Mouse (Mus musculus): ENCODE measurements around the gene Plbd2. TPM values are rescaled to one million over a fixed set of nuclear protein-coding genes. Genes with fewer than 3 reads are reported as not detected.

The Plbd2 gene
- polyA plus RNA-seq, 1 experiment from 2014 or later, result 63.6 TPM

DNA sequence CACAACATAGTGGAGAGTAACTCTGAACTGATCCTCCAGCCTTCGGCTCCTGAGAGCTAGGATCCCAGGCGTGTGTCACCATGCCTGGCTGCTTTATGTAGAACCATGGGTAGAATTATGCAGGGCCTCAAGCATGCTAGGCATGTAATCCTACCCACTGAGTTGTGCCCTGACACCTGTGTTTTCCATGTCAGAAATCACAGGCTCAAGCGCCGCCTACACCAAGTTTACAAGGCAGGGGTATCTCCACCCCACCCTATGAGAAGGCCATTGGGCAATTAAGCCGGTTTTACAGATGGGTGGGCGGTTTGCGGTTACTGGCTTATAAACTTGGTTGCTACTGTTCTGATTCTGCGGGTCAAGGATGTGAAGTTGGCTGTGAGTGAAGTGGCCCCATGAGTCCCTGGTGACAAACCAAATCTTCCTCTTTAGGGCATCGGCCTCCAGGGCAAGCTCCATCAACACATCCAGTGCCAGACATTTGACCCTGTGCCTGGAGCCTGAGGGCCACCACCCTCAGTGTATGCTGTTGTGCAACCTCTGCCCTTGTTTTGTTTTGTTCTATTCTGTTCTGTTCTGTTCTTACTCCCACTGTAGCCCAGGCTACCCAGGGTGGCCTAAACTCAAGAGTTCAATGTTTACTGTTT, 10.7 kb upstream of the Plbd2 start:
- H3K4me1 ChIP-seq (replicated peaks; ENCODE audit: control insufficient read depth, insufficient read depth, low read length), result 0 out of 2 replicates have a peak, but pooled peaks cover 11% of the 10 kb centered on the region
- 76% methylated on average over 9 of the region's 9 CpGs for WGBS
- no peaks in the 10 kb centered on the region for H3K27me3 ChIP-seq (replicated peaks; ENCODE audit: control insufficient read depth, insufficient read depth, low read length)
- no peaks in the 10 kb centered on the region for H3K36me3 ChIP-seq (ENCODE audit: control insufficient read depth, insufficient read depth)
- no peak overlapping the region for H3K9ac ChIP-seq (ENCODE audit: low read depth, low read length)
- no peak overlapping the region for H3K4me2 ChIP-seq (replicated peaks; ENCODE audit: low read depth)
- no peak for ATAC-seq
- H3K27ac ChIP-seq (ENCODE audit: low read depth, low read length), result no peak overlapping the region
- no peak for TF ChIP-seq CTCF (IDR thresholded peaks at IDR 0.05; ENCODE audit: low read depth)
- H3K9me3 ChIP-seq (ENCODE audit: control insufficient read depth), result no peaks in the 10 kb centered on the region
- no peak overlapping the region for H3K4me3 ChIP-seq (ENCODE audit: low read depth, low read length)

- no peak overlapping the region for H3K4me3 ChIP-seq (ENCODE audit: low read depth, low read length)
- 0 out of 2 replicates have a peak, but pooled peaks cover 11% of the 10 kb centered on the region for H3K4me1 ChIP-seq (replicated peaks; ENCODE audit: control insufficient read depth, insufficient read depth, low read length)
- no peaks in the 10 kb centered on the region for H3K9me3 ChIP-seq (ENCODE audit: control insufficient read depth)
- WGBS, result 63% methylated on average over 15 of the region's 15 CpGs
- no peak for ATAC-seq
- H3K9ac ChIP-seq (ENCODE audit: low read depth, low read length), result no peak overlapping the region
- H3K4me2 ChIP-seq (replicated peaks; ENCODE audit: low read depth), result no peak overlapping the region
- no peaks in the 10 kb centered on the region for H3K36me3 ChIP-seq (ENCODE audit: control insufficient read depth, insufficient read depth)
- no peak overlapping the region for H3K27ac ChIP-seq (ENCODE audit: low read depth, low read length)
- no peak for TF ChIP-seq CTCF (IDR thresholded peaks at IDR 0.05; ENCODE audit: low read depth)
- H3K27me3 ChIP-seq (replicated peaks; ENCODE audit: control insufficient read depth, insufficient read depth, low read length), result no peaks in the 10 kb centered on the region
These were observed 9.6 kb upstream of the Plbd2 start for GRCm38 (mm10) chr5:120512911-120513555.

- TF ChIP-seq CTCF (IDR thresholded peaks at IDR 0.05; ENCODE audit: low read depth), result no peak
- Histone ChIP-seq H3K27me3 (replicated peaks; ENCODE audit: control insufficient read depth, insufficient read depth, low read length) (no peaks in the 10 kb centered on the region), H3K9me3 (ENCODE audit: control insufficient read depth) (no peaks in the 10 kb centered on the region), H3K27ac (ENCODE audit: low read depth, low read length) (no peak overlapping the region; the same call in 1 of the 2 replicates), H3K4me3 (ENCODE audit: low read depth, low read length) (peak overlapping the region; percentile 55), H3K4me2 (replicated peaks; ENCODE audit: low read depth) (peak overlapping the region; percentile 71), H3K4me1 (replicated peaks; ENCODE audit: control insufficient read depth, insufficient read depth, low read length) (0 out of 2 replicates have a peak, but pooled peaks cover 11% of the 10 kb centered on the region), H3K36me3 (ENCODE audit: control insufficient read depth, insufficient read depth) (no peaks in the 10 kb centered on the region), H3K9ac (ENCODE audit: low read depth, low read length) (peak overlapping the region; percentile 45; the same call in 1 of the 2 replicates)
- WGBS, result 16% methylated on average over 14 of the region's 14 CpGs
- ATAC-seq, result no peak
These were observed 8.3 kb upstream of the Plbd2 start for GRCm38 (mm10) chr5:120511643-120512220.

DNA sequence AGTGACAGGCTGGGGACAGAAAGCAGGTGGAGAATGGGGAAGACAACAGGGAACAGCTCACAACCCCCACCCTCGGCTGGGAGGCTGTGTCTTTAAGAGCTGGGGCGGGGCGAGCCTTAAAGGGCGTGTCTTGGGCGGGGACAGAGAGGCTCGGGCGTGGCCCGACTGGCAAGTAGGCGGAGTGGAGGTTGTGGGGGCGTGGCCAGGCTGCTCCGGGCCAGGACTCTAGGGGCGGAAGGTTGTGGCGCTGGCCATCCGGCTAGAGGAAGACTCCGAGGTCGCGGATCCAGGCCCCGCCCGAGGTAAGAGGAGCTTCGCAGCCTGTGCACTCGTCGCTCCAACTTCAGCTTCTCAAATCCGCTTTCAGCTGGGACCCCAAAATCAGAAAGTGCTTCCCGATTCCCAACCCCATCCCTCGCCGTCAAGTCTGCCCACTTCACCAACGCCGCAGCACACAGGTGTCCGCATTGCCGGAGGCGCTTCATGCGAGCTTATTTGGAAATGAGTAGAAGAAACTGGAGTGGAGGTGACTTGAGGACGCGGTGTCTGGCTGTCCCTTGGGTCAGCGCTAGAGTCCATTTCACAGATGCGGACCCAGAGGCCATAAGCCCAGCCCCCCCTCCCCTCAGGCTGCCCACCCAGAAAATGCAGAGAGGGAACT, 7.7 kb upstream of the Plbd2 start, which contains the start of gene Slc8b1:
Slc8b1 (plus strand) TSS at position 187 of the 661 bp plus-strand sequence.
- H3K9me3 ChIP-seq (ENCODE audit: control insufficient read depth), result no peaks in the 10 kb centered on the region
- no peaks in the 10 kb centered on the region for H3K27me3 ChIP-seq (replicated peaks; ENCODE audit: control insufficient read depth, insufficient read depth, low read length)
- peak within 1 kb of the TSS; percentile 5; the same call in 1 of the 2 replicates for H3K27ac ChIP-seq (ENCODE audit: low read depth, low read length)
- no peaks in the 10 kb centered on the region for H3K36me3 ChIP-seq (ENCODE audit: control insufficient read depth, insufficient read depth)
- 0 out of 2 replicates have a peak, but pooled peaks cover 10% of the 10 kb centered on the region for H3K4me1 ChIP-seq (replicated peaks; ENCODE audit: control insufficient read depth, insufficient read depth, low read length)
- H3K9ac ChIP-seq (ENCODE audit: low read depth, low read length), result peak within 1 kb of the TSS; percentile 45; the same call in 1 of the 2 replicates
- H3K4me2 ChIP-seq (replicated peaks; ENCODE audit: low read depth), result peak within 1 kb of the TSS; percentile 71
- ATAC-seq, result peak; percentile 87
- TF ChIP-seq CTCF (IDR thresholded peaks at IDR 0.05; ENCODE audit: low read depth), result 0 out of 2 replicates have a peak, but pooled peaks have one; percentile 13
- 1% methylated on average over 36 of the region's 36 CpGs for WGBS
- peak within 1 kb of the TSS; percentile 55 for H3K4me3 ChIP-seq (ENCODE audit: low read depth, low read length)

DNA sequence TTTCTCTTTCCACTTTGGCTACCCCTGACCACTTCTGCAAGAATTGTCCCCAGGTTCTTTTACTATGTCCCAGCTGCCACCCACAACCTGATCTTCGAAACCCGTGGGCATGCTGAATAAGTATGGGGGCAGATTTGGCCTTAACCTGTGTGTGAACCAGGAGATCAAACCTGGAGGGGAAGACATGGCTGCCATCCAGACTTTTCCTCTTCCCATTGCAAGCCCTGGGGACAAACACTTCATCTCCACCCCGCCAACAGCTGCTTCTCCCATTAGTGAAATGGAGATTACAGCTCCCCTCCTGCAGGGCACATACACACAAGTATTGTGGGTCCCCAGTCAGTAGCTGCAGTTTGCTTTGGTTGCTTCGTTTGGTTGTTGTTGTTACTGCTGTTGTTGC, 3.9 kb upstream of the Plbd2 start:
- H3K27me3 ChIP-seq (replicated peaks; ENCODE audit: control insufficient read depth, insufficient read depth, low read length), result no peaks in the 10 kb centered on the region
- no peak overlapping the region for H3K27ac ChIP-seq (ENCODE audit: low read depth, low read length)
- 0 out of 2 replicates have a peak, but pooled peaks cover 4% of the 10 kb centered on the region for H3K4me1 ChIP-seq (replicated peaks; ENCODE audit: control insufficient read depth, insufficient read depth, low read length)
- 56% methylated on average over 4 of the region's 4 CpGs for WGBS
- H3K4me2 ChIP-seq (replicated peaks; ENCODE audit: low read depth), result no peak overlapping the region
- no peak overlapping the region for H3K4me3 ChIP-seq (ENCODE audit: low read depth, low read length)
- ATAC-seq, result no peak
- H3K9me3 ChIP-seq (ENCODE audit: control insufficient read depth), result no peaks in the 10 kb centered on the region
- H3K9ac ChIP-seq (ENCODE audit: low read depth, low read length), result no peak overlapping the region
- H3K36me3 ChIP-seq (ENCODE audit: control insufficient read depth, insufficient read depth), result no peaks in the 10 kb centered on the region
- no peak for TF ChIP-seq CTCF (IDR thresholded peaks at IDR 0.05; ENCODE audit: low read depth)

DNA sequence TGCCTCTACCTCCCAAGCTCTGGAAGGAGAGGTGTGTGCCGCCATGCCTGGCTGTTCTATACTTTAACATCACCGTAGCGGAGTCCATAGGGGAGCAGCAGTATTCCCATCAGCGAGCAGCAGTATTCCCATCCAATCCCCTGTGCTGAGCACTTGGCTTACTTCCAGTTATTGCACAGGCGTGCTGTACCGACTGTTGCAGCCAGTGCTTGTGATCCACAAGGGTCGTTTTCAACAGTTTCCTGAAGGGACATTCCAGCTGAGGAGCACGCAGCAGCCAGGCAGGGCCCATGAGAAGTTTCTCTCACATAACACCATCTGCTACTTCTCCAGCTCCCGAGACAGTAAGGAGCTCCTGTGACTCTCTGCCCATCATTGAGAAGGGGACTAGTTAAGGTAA, 3.1 kb upstream of the Plbd2 start:
- Histone ChIP-seq H3K27ac (ENCODE audit: low read depth, low read length) (no peak overlapping the region), H3K9ac (ENCODE audit: low read depth, low read length) (no peak overlapping the region), H3K4me2 (replicated peaks; ENCODE audit: low read depth) (no peak overlapping the region), H3K4me1 (replicated peaks; ENCODE audit: control insufficient read depth, insufficient read depth, low read length) (0 out of 2 replicates have a peak, but pooled peaks cover 5% of the 10 kb centered on the region), H3K4me3 (ENCODE audit: low read depth, low read length) (no peak overlapping the region), H3K9me3 (ENCODE audit: control insufficient read depth) (no peaks in the 10 kb centered on the region), H3K27me3 (replicated peaks; ENCODE audit: control insufficient read depth, insufficient read depth, low read length) (no peaks in the 10 kb centered on the region), H3K36me3 (ENCODE audit: control insufficient read depth, insufficient read depth) (no peaks in the 10 kb centered on the region)
- ATAC-seq, result no peak
- WGBS, result 55% methylated on average over 9 of the region's 9 CpGs
- TF ChIP-seq CTCF (IDR thresholded peaks at IDR 0.05; ENCODE audit: low read depth), result no peak

Measured in intestine, postnatal 0 days (tissue).